Mouse (Mus musculus) hindbrain, postnatal 0 days (tissue): ENCODE measurements around the gene 1190002N15Rik. TPM values are rescaled to one million over a fixed set of nuclear protein-coding genes. Genes with fewer than 3 reads are reported as not detected.

ENCODE experiments used
- ATAC-seq: fragments of 200-750 bp; cut with Nextera tagmentation; 2 replicates; pipeline ENCODE4 v1.8.0; 2017; ENCODE audit warnings: mild to moderate bottlenecking, moderate TSS enrichment, moderate library complexity
- DNase-seq: peaks from one replicate; pipeline ENCODE4 v3.0.0-alpha.2; 2015; ENCODE audit warnings: low spot score
- H3K27ac ChIP-seq: fragments of 300-500 bp; sonication (generic); 2 replicates; pipeline ENCODE4 v1.5.1; 2014; ENCODE audit warnings: mild to moderate bottlenecking
- H3K27me3 ChIP-seq: fragments of 300-500 bp; sonication (generic); 2 replicates; pipeline ENCODE4 v1.6.1; 2014; ENCODE audit warnings: low read length, mixed read lengths; ENCODE audit not compliant: insufficient read depth
- H3K36me3 ChIP-seq: fragments of 300-500 bp; sonication (generic); 2 replicates; pipeline ENCODE4 v1.6.1; 2014; ENCODE audit warnings: low read length, mixed read lengths; ENCODE audit not compliant: insufficient read depth
- H3K4me1 ChIP-seq: fragments of 300-500 bp; sonication (generic); 2 replicates; pipeline ENCODE4 v1.6.1; 2014; ENCODE audit warnings: antibody characterized with exemption, low read length, mixed read lengths; ENCODE audit not compliant: insufficient read depth
- H3K4me2 ChIP-seq: fragments of 300-500 bp; sonication (generic); 2 replicates; pipeline ENCODE4 v1.6.1; 2014; ENCODE audit warnings: low read depth, mild to moderate bottlenecking, low read length, moderate library complexity, mixed read lengths
- H3K4me3 ChIP-seq: fragments of 300-500 bp; sonication (generic); 2 replicates; pipeline ENCODE4 v1.5.1; 2014; ENCODE audit warnings: low read length
- H3K9ac ChIP-seq: fragments of 300-500 bp; sonication (generic); replicated peaks from 2 replicates; pipeline ENCODE4 v1.6.1; 2014; ENCODE audit warnings: mild to moderate bottlenecking, low read length, moderate library complexity, mixed read lengths
- H3K9me3 ChIP-seq: fragments of 300-500 bp; sonication (generic); 2 replicates; pipeline ENCODE4 v1.6.1; 2016; ENCODE audit warnings: low read length, mixed read lengths
- CTCF ChIP-seq: IDR thresholded peaks from 2 replicates; pipeline ENCODE4 v1.5.1; 2016; ENCODE audit warnings: antibody characterized with exemption, control low read depth, low read depth
- WGBS: fragments of 180-500 bp; shearing (Covaris S2); extraction: QIAGEN DNeasy Blood & Tissue Kit; methylation state at CpG from one replicate; pipeline ENCODE4 v1.1.7; 2014; 5-methylcytosine and 5-hydroxymethylcytosine counted together
- polyA plus RNA-seq: library from polyadenylated mRNA; unstranded; fragments of >200 nt; fragmentation: Nextera tagmentation; extraction: Ambion mirVana; gene quantifications from 2 replicates; pipeline ENCODE4 v1.2.1, GENCODE M21; 2015
- total RNA-seq: library from RNA; depleted of rRNA; stranded (reverse); fragments of >200 nt; gene quantifications from 2 replicates; pipeline ENCODE4 v1.2.3, GENCODE M21; 2014

The 1190002N15Rik gene
- total and polyA plus RNA-seq, 2 experiments from 2014 or later: 9.4 to 32.4 TPM

DNA sequence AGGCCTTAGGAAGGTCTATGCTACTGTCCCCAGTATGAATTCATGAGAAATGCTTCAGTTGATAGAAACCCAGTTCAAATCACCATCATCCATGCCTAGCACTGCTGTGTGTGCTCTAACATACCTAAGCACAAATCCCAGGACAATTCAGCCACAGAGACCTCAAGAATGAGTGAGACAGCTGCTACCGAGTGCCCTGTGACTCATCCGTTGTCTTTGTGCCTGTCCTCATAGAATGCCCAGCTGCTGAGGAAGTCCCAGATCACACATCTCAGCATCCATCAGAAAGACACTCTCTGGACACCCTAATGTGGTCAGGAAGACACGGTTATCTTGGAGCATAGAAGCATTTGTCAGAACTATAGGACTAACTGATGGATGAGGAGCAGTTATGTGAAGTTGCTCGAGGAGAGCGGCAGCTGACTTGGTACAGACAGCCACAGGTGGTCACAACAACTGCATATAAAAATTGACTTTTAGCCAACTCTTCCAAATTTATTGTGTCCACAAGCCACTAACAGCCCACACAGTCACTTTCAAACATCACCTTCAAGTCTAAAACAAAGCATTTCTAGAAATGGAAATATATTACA, 29.9 kb upstream of the 1190002N15Rik start:
- Histone ChIP-seq H3K27ac (no peak overlapping the region), H3K36me3 (no peaks in the 10 kb centered on the region), H3K9me3 (no peaks in the 10 kb centered on the region), H3K4me3 (no peak overlapping the region), H3K4me2 (no peak overlapping the region), H3K27me3 (no peaks in the 10 kb centered on the region), H3K9ac (no peak overlapping the region), H3K4me1 (no peaks in the 10 kb centered on the region)
- 49% methylated on average over 5 of the region's 5 CpGs for WGBS
- DNase-seq (no peak), ATAC-seq (no peak)
- no peak for TF ChIP-seq CTCF

DNA sequence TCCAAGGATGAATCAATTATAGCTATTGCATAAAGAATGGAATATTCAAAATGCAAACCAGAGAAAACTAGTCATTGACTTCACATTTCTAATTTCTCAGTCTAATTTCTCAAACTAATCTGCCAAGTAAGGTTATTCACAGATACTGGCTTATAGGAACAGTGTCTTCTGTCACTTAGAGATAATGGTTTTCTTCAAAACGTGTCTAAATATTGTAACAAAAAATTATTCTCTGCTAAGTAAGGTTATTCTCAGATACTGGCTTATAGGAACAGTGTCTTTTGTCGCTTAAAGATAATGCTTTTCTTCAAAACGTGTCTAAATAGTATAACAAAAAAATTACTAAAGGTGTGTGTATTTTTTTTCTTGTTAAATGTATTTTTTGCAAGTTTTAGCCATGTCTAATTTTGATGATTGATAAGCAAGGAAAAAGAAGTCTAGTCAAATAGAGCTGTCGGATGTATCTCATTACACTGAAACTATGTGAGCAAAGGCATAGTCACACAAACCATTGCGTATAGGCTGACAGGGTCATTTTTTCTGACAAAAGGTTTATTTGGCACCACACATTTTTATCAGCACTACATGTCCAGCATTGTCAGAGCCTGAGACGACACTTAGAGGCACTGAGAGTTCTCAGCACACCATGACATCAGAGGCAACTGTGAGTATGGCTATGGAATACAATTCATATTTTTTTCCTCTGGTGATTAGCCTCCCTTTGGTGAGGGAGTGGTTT, 19.1 kb upstream of the 1190002N15Rik start:
- no peak overlapping the region for H3K27ac ChIP-seq
- H3K9ac ChIP-seq: no peak overlapping the region
- no peaks in the 10 kb centered on the region for H3K27me3 ChIP-seq
- ATAC-seq: no peak
- no peaks in the 10 kb centered on the region for H3K9me3 ChIP-seq
- no peaks in the 10 kb centered on the region for H3K4me1 ChIP-seq
- H3K4me3 ChIP-seq: no peak overlapping the region
- DNase-seq: no peak
- 78% methylated on average over 6 of the region's 6 CpGs for WGBS
- H3K36me3 ChIP-seq: no peaks in the 10 kb centered on the region
- TF ChIP-seq CTCF: no peak
- H3K4me2 ChIP-seq: no peak overlapping the region

DNA sequence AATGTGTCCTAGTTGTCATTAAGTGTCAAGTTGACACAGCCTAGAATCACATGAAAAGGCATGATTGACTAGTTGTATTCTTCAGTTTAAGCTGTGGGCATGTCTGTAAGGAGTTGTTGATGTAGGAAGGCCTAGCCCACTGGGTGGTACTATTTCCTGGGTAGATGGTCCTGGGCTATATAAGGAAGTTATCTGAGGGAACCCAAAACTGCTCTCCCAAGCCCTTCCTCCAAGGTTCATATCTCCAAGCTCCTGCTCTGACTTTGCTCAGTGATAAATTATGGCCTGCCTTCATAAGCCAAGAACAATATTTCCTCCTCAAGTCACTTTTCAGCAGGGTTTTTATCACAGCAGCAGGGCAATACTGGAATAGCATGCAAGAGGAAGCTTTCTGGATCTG, 18.4 kb upstream of the 1190002N15Rik start:
- ATAC-seq (no peak), DNase-seq (no peak)
- H3K27me3 ChIP-seq: no peaks in the 10 kb centered on the region
- no peaks in the 10 kb centered on the region for H3K9me3 ChIP-seq
- no peak overlapping the region for H3K27ac ChIP-seq
- H3K4me3 ChIP-seq: no peak overlapping the region
- H3K9ac ChIP-seq: no peak overlapping the region
- TF ChIP-seq CTCF: no peak
- H3K4me1 ChIP-seq: no peaks in the 10 kb centered on the region
- H3K36me3 ChIP-seq: no peaks in the 10 kb centered on the region
- no peak overlapping the region for H3K4me2 ChIP-seq

DNA sequence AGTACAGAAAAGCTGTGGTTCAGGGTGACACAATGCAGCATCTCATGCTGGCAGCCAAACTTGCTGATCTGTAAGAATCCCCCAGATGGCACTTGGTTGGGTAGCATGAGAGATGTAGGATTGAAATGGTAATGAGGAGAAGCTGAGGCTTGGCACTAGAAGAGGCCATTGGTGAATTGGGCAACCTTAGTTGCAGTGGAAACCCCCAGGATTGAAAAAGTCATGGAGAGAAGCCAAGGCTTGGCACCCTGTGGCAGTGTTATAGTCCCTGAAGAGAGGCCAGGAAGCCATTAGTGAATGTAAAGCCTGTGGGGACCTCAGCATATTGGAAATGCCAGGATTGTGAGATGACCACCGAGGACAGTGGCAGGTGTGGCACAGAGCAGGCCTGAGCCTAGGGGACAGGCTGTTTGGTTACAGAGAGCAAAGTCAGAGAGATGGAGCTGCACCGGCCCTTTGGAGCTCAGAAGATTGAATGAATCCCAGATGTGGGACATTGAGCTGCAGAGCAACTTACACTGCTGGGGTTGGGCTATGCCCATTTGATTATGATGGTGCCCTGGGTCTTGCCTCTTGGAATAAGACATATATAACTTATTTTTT, 12.7 kb upstream of the 1190002N15Rik start:
- peak; percentile 36 for DNase-seq
- WGBS: 45% methylated on average over 2 of the region's 2 CpGs
- ATAC-seq: 0 out of 2 replicates have a peak, but pooled peaks have one; percentile 21
- H3K27me3 ChIP-seq: no peaks in the 10 kb centered on the region
- H3K36me3 ChIP-seq: no peaks in the 10 kb centered on the region
- H3K27ac ChIP-seq: no peak overlapping the region
- H3K9me3 ChIP-seq: no peaks in the 10 kb centered on the region
- no peak overlapping the region for H3K9ac ChIP-seq
- no peak overlapping the region for H3K4me3 ChIP-seq
- H3K4me2 ChIP-seq: no peak overlapping the region
- H3K4me1 ChIP-seq: no peaks in the 10 kb centered on the region
- TF ChIP-seq CTCF: no peak

DNA sequence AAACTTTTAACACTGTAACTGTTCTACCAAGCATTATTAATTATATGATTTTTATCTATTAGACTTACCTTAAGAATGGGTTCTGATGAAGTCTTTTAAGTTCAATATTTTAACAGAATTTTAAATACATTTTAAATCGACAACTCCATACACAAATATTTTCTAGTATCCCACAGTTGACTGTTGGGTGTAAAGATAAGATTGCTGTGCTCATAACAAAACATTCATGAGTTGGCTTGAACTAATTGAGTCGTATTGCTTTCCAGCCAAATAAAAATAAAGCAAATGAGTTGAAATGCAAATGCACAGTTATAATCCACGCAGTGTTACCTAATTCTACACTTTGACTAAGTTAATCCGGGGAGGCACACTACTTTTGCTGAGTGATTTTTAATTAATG, 6.0 kb upstream of the 1190002N15Rik start:
- H3K9me3 ChIP-seq: no peaks in the 10 kb centered on the region
- H3K27ac ChIP-seq: no peak overlapping the region
- no peak overlapping the region for H3K4me3 ChIP-seq
- no peak overlapping the region for H3K9ac ChIP-seq
- H3K4me2 ChIP-seq: no peak overlapping the region
- no peaks in the 10 kb centered on the region for H3K36me3 ChIP-seq
- no peaks in the 10 kb centered on the region for H3K4me1 ChIP-seq
- 93% methylated on average over 4 of the region's 4 CpGs for WGBS
- no peaks in the 10 kb centered on the region for H3K27me3 ChIP-seq
- ATAC-seq: no peak
- DNase-seq: no peak
- TF ChIP-seq CTCF: no peak

DNA sequence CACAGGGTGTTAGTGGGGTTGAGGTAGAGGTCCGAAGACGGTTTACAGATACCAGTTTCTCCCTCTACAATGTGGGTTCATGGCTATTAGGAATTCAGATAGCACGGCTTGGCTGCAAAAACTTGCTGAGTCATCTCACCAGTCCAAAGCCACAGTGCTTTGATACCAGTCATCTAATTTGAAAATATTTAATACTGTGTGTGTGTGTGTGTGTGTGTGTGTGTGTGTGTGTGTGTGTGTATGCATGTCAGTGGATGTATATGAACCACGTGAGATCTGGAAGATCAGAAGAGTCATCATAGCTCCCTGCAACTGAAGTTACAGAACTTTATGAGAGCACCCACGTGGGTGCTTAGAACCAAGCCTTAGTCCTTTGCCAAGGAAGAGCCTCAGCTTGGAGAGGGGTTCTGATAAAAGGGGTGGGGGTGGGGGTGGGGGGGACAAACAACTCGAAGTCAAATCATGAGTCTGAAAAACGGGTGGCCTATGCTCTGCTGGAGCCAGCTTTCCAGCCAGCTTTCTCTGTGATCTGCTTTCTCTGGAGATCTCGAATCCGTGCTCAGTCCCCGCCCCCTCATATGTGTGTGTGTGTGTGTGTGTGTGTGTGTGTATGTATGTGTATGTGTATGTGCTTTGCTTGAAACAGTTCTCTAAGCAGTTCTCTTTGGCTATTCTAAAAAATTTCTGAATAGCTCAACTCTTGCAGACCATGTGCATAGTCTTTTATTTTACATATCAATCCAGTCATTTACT, 2.6 kb upstream of the 1190002N15Rik start:
- H3K4me2 ChIP-seq: peak overlapping the region; percentile 93; the same call in 1 of the 2 replicates
- DNase-seq (peak; percentile 6), ATAC-seq (no peak)
- no peaks in the 10 kb centered on the region for H3K27me3 ChIP-seq
- H3K9me3 ChIP-seq: no peaks in the 10 kb centered on the region
- 51% methylated on average over 10 of the region's 10 CpGs for WGBS
- no peak overlapping the region for H3K4me3 ChIP-seq
- H3K36me3 ChIP-seq: no peaks in the 10 kb centered on the region
- H3K9ac ChIP-seq: no peak overlapping the region
- no peak overlapping the region for H3K27ac ChIP-seq
- no peaks in the 10 kb centered on the region for H3K4me1 ChIP-seq
- TF ChIP-seq CTCF: no peak
